Mouse (Mus musculus) right cerebral cortex, postnatal 36 days (tissue): ENCODE results near the gene Clcn2.
A peak's percentile ranks its signal among the peaks of the same experiment; 100 is the strongest.
"Not testable (repeated sequence)": the region's sequence is repeated elsewhere in the genome, so short reads cannot be mapped to it uniquely, and the experiment has no call there.

Experiments used
- DNase-seq, 2 experiments: peaks; one replicate each; pipeline ENCODE4 v3.0.0; 2022; ENCODE audit warnings: low spot score in 2 of 2, mixed read lengths in 1 of 2

Clcn2 gene

GRCm38 (mm10) chr16:20701729-20702521 lies 15.6 kb downstream of the Clcn2 start:
- DNase-seq = no peak

- DNase-seq = no peak
Observed at GRCm38 (mm10) chr16:20701316-20701715, 16.2 kb downstream of the Clcn2 start.

- no peak for DNase-seq
Observed at GRCm38 (mm10) chr16:20700036-20700435, 17.5 kb downstream of the Clcn2 start.

- no peak for DNase-seq
Observed at GRCm38 (mm10) chr16:20699266-20699665, 18.3 kb downstream of the Clcn2 start.

DNA sequence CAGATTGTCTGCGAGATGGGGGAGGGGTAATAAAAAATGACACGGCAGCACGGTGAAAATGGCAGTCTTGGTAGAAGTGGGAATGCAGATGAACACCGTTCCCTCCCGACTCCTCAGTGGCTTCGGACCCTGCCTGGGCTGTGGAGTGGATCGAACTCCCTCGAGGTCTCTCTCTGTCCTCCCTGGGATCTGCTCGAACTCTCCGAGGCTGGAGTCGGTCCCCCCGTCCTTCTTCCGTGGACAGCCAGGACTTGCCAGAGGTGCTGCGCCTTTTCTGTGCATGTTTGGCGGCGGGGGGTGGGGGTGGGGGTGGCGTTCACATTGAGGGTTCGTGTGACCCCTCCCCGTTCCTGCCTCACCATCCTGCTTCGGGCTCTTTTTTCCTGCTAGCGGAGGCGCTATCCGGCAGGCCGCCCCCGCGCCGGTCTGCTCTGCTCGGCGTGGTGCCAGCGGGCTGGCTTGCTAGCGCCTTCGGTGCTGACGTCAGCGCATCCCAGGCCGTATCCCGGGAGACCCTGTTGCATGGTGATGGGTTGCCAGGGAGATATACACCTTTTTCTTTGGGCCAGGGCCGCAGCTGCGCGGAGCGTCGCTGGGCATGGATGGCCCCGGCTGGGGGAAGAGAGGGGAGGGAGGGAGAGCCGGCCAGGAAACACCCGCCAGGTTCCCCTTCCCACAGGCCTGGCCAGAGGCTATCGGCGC lies 21.8 kb downstream of the Clcn2 start:
- peak; percentile 97 to 98 for DNase-seq

GRCm38 (mm10) chr16:20694781-20695180 lies 22.8 kb downstream of the Clcn2 start:
- DNase-seq = peak; percentile 75 to 87

DNA sequence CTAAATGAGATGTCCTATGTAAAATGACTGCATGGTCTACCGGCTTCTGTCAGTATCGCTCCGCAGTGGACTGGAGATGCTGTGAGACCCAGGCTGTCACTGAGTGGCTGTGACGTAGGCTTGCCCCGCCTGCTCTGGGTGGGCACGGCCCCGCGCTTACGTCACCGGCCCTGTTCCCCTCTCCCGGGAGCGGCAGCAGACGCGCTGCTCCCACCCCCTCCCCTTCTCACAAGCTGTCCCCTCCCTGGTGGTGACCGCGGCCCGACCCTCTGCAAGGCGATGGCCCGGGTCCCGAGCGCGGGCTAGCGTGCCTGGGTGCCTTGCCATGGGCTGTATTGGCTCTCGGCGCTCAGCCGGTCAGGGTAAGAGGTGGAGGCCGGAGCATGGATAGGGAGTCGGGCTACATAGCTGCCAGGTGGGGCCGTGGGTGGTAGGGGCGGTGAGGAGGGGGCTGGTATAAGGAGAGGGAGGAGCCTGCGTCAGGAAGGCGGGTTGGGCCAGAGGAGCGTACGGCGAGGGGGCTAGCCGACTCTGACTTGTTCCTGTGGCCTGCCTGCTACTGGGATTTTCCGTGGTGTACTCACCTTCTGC lies 24.3 kb downstream of the Clcn2 start, which contains the start of gene Fam131a:
TSS of gene Fam131a (plus strand) at position 131 of the 591 bp plus-strand sequence.
- DNase-seq = peak; percentile 94 to 96

DNA sequence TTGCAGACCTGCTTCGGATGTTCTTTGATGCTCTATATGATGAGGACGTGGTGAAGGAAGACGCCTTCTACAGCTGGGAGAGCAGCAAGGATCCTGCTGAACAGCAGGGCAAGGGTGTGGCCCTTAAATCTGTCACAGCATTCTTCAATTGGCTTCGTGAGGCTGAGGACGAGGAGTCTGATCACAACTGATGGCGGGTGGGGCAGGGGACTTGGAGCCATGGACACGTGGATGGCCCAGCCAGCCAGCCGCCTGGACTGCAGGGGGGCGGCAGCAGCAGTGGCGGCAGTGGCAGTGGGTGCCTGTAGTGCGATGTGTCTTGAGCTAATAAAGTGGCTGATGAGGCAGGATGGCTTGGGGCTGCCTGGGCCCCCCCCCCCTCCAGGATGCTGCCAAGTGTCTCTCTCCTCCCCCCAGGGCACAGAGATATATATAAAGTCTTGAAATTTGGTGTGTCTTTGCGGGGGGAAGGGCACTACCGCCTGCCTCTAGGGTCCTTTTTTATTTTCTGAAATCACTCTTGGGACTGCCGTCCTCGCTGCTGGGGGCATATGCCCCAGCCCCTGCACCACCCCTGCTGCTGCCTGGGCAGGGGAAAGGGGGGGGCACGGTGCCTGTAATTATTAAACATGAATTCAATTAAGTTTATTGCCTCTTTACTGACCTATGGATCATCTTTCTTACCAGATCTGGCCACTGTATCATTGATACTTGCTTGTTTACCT lies 25.1 kb downstream of the Clcn2 start:
- no peak for DNase-seq

- no peak for DNase-seq
Observed at GRCm38 (mm10) chr16:20691617-20692016, 25.9 kb downstream of the Clcn2 start.

- DNase-seq = no peak
Observed at GRCm38 (mm10) chr16:20690774-20691173, 26.8 kb downstream of the Clcn2 start.

- peak in 1 of 2 experiments; percentile 64 for DNase-seq
Observed at GRCm38 (mm10) chr16:20677974-20678675, 39.4 kb downstream of the Clcn2 start.

GRCm38 (mm10) chr16:20677380-20677779 lies 40.2 kb downstream of the Clcn2 start:
- no peak for DNase-seq

DNA sequence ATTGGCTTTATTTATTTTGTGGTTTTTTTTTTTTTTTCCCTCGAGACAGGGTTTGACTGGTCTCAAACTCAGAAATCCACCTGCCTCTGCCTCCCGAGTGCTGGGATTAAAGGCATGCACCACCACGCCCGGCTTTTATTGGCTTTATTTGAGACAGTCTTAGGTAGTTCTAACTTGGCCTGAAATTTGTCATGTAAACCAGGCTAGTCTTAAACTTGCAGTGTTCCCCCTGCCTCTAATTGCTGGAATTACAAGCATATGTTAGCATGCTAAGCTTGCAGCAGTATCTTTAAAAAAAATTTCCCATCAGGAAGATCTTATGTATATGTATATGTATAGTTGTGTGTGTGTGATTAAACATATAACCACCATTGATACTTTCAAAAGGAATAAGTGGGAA lies 40.8 kb downstream of the Clcn2 start:
- DNase-seq = no peak

DNA sequence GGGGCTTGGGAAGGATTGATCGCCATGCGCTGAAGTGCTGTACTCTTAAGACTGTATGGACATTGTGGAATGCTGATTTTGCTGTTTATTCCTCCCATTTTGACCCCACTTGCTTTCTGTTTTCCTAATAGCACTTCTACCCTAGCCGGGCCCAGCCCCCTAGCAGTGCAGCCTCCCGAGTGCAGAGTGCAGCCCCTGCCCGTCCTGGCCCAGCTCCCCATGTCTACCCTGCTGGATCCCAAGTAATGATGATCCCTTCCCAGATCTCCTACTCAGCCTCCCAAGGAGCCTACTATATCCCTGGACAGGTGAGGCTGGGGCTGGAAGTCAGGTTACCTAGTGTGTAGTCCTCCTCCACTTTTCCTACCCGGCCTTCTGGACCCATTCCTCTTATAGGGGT lies 42.3 kb downstream of the Clcn2 start:
- no peak for DNase-seq

DNA sequence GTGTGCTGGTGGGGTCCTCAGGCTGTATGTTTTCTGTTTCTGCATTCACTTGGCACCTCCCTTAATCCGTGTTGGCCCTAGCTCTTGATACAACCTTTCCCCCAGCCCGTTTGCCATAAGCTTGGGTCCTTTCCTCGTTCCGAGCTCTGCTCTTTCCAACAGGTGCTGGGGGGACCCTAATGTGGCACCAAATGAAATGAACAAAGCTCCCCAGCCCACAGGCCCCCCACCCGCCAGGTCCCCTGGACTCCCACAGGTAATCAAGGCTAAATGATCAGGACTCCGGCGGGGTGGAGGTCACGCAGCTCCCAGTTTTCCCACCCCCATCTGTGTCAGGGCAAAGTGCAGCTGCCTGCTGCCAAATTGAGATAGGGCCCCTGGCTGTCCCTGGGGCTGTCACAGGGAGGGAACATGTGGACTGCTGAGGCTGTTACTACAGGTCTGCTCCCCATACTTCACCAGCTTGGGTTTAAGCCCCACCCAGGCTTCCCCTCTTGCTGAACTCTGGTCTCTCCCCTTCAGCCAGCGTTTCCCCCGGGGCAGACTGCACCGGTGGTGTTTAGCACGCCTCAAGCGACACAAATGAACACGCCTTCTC lies 43.7 kb downstream of the Clcn2 start:
- DNase-seq = no peak

DNA sequence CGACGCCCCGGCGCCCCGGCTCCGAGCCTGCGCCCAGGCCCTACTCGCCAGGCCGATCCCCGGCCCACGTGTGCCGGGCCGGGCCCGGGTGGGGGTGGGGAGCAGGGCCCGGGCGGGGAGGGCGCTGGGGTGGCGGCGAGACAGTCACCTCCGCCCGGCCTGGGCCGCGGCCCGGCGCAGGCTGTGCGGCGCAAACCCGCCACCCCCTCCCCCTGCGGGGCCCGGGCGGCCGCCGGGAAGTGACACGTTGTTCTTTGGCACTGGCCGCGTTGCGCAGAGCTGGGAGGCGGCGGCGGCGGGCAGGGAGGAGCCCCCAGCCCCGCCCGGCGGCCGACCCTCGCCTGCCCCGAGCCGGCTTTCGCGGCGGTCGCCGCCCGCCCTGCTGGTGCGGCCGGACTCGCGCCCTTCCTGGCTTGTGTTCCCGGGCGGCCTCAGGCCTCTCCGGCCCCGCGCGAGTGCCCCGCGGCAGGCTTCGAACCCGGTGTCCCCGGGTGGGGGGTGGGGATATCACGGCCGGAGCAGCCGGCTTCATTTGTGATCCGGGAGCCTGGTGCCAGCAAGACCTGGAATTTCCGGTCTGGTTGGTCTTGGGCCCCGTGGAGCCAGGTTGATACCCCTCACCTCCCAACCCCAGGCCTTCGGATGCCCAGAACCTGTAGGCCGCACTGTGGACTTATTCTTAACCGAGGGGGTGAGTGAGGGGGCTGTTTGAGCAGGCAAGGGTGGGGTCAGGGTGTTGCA lies 44.4 kb downstream of the Clcn2 start:
- DNase-seq = peak in 1 of 2 experiments; percentile 33

DNA sequence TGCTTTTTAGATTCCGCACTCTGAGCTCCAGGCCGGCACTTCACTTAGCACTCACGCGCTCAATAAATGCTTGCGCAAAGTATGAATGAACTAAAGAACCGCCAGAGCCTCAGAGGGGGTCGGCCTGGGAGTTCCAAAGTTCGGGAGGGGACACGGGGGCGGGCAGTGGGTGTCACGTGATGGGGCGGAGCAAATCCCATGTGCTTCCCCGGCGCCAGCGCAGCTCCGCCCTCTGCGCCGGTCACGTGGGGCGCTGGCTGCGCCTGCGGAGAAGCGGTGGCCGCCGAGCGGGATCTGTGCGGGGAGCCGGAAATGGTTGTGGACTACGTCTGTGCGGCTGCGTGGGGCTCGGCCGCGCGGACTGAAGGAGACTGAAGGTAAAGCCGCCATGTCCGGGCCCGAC lies 45.0 kb downstream of the Clcn2 start:
- peak; percentile 93 to 94 for DNase-seq

- DNase-seq = no peak
Observed at GRCm38 (mm10) chr16:20671886-20672285, 45.7 kb downstream of the Clcn2 start.

GRCm38 (mm10) chr16:20670291-20670690 lies 47.3 kb downstream of the Clcn2 start:
- DNase-seq = no peak

- DNase-seq = not testable (repeated sequence)
Observed at GRCm38 (mm10) chr16:20668013-20668412, 49.5 kb downstream of the Clcn2 start, which contains the start of gene Eif4g1. Eif4g1 (plus strand) TSS chr16:20668313.
